Mouse (Mus musculus) ZHBTc4 (cell line): Measurements from ENCODE around the gene Il17rd.

ENCODE experiments used
- DNase-seq: peaks from one replicate; pipeline ENCODE4 v3.0.0-alpha.2; 2011; ENCODE audit warnings: low read depth, low spot score

The Il17rd gene

GRCm38 (mm10) chr14:27044221-27044966, 5.7 kb downstream of the Il17rd start:
- peak; percentile 89 for DNase-seq

GRCm38 (mm10) chr14:27044967-27045361, 6.2 kb downstream of the Il17rd start:
- DNase-seq, result peak; percentile 69

- DNase-seq, result peak; percentile 61
Observed at GRCm38 (mm10) chr14:27048231-27048956, 9.7 kb downstream of the Il17rd start.

GRCm38 (mm10) chr14:27050043-27050442, 11.3 kb downstream of the Il17rd start:
- DNase-seq, result no peak

- no peak for DNase-seq
Observed at GRCm38 (mm10) chr14:27050560-27051510, 12.1 kb downstream of the Il17rd start.

- no peak for DNase-seq
Observed at GRCm38 (mm10) chr14:27051511-27051895, 12.8 kb downstream of the Il17rd start.

GRCm38 (mm10) chr14:27058535-27059223, 19.9 kb downstream of the Il17rd start:
- peak; percentile 77 for DNase-seq

GRCm38 (mm10) chr14:27059224-27059558, 20.4 kb downstream of the Il17rd start:
- no peak for DNase-seq

GRCm38 (mm10) chr14:27063338-27063737, 24.6 kb downstream of the Il17rd start:
- no peak for DNase-seq

GRCm38 (mm10) chr14:27066171-27066929, 27.6 kb downstream of the Il17rd start:
- peak; percentile 81 for DNase-seq

- DNase-seq, result peak; percentile 94
Observed at GRCm38 (mm10) chr14:27067866-27068271, 29.1 kb downstream of the Il17rd start.

GRCm38 (mm10) chr14:27069434-27070097, 30.8 kb downstream of the Il17rd start:
- peak; percentile 49 for DNase-seq

- DNase-seq, result no peak
Observed at GRCm38 (mm10) chr14:27070128-27070527, 31.4 kb downstream of the Il17rd start.

GRCm38 (mm10) chr14:27070758-27071157, 32.0 kb downstream of the Il17rd start:
- peak; percentile 49 for DNase-seq

- peak; percentile 96 for DNase-seq
Observed at GRCm38 (mm10) chr14:27071985-27072384, 33.2 kb downstream of the Il17rd start.

- no peak for DNase-seq
Observed at GRCm38 (mm10) chr14:27075084-27075483, 36.3 kb downstream of the Il17rd start.

GRCm38 (mm10) chr14:27075909-27076521, 37.3 kb downstream of the Il17rd start:
- no peak for DNase-seq

- no peak for DNase-seq
Observed at GRCm38 (mm10) chr14:27076522-27076920, 37.8 kb downstream of the Il17rd start.

GRCm38 (mm10) chr14:27081536-27082275, 43.0 kb downstream of the Il17rd start:
- DNase-seq, result no peak
